Mouse (Mus musculus) gastrocnemius, postnatal 10 days (tissue): ENCODE data around the gene Plk5. TPM values are rescaled to one million over a fixed set of nuclear protein-coding genes. Genes with fewer than 3 reads are reported as not detected.

Source experiments
- DNase-seq: peaks from one replicate; pipeline ENCODE4 v3.0.0; 2021; ENCODE audit warnings: mixed read lengths
- total RNA-seq, 2 experiments: library from RNA; stranded (reverse); gene quantifications; 2 replicates each; pipeline ENCODE4 v1.2.3; 2021

The Plk5 gene
- total RNA-seq, 2 experiments from 2014 or later = not detected

DNA sequence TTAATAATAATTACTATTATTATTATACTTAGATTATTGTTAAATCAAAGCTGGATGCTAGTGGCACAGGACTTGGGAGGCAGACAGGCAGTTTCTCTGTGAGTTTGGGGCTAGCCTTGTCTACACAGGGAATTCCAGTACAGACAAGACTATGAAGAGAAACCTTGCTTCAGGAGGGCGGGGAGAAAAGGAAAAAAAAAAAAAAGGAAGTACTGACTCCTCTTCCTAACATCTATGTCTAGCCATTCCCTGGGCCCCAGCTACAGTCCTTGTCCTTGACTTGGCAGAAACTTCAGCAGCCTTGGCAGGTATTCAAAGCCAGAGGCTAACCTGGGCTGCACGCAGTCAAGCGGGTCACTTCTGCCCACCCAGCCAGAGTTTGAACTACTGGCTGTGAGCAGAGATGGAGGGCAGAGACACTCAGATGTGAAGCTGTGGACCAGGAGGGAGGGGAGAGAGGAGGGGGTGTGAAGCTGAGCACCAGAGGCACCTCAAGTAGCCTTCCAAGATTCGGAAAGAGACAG, 33.0 kb downstream of the Plk5 start:
- DNase-seq = no peak

DNA sequence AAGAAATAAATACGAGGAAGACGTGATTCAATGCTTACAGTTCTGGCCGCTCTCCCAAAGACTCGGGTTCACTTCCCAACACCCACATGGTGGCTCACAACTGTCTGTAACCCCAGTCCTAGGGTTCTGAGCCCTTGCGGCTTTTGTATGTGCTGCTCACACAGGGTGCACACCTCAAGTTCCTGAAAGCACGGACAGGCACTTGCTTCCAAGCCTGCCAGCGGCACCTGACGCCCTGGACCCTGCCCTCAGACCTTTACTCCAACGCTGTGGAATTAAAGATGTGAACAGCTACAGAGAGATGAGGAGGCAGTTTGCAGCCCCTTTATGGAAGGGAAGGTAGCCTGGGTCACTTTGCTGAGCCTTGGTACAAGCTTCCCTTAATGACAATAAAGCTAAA, 34.4 kb downstream of the Plk5 start:
- no peak for DNase-seq

DNA sequence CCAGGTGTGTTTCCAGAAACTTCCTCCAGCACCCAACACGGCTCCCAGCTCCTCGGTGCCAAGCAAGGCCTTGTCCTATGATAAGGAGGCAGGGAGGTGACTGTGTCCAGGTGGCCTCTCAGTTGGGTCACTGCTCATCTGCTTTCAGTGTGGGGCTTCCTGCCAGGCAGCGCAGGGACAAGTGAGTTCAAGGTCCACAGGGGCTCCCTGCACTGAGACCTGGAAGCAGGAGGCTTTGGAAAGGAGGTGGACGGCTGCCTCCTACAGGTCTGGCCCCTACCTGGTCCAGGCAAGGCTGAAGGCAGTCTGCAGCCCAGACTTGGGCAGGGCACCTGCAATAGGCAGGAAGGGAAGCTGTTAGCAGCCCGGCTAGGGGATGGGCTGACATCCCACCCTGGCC, 36.4 kb downstream of the Plk5 start:
- no peak for DNase-seq

DNA sequence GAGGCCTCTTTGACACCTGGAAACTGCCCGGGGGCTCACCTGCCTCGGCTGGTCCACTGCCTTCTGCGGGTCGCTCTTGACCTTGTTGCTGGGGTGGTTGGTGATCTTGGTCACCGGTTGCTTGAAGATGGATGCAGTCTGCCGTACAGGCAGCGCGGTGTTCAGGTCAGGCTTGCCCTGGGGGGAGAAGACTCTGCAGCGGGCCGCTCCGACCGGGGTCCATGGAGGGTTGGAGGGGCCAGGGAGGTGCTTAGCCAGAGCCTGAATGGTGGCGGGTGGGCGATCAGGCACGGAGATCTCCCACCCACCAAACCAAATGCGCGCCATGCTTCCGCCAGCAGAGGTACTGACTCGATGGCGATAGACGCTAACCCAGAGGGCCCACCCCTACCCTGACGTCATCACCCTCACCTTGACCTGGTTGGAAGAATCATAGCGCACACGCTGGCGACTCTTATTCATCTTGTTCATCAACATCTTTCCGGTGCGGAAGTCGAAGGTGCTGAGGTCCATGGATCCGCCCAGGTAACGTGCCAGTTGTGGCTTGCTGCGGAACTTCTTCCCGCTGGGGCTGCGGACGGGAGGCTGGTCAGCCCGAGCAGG, 38.9 kb downstream of the Plk5 start:
- DNase-seq = no peak

DNA sequence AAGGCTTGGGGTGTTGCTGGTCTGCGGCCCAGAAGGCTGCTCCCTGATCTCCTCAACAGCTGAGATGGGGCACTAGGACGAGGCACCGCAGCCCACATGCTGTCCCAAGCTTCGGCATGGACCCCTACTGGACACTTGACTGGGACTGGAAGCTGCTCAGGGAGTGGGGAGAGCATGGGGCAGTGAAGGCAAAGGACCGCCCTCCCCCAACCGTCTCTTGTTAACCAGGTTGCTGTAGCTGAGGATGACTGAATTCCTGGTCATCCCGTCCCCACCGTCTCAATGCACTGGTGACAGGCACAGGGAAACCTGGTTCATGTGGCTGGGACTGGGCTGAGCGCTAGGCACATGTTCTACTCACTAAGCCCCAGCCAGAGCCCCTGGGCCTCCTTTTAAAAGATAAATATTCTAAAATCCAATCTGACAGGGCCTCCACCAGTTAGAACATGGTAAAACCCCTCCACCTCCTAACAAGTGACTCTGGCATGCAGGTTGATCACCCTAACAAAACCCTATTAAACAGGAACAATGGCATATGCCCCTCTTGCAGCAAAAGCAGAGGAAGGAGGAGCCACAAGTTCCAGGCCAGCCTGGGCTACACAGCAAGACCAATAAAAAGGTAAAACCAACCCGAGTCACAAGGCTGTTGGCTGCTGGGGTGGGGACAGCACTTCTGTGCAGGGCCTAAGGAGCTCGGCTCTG, 40.7 kb downstream of the Plk5 start:
- no peak for DNase-seq

DNA sequence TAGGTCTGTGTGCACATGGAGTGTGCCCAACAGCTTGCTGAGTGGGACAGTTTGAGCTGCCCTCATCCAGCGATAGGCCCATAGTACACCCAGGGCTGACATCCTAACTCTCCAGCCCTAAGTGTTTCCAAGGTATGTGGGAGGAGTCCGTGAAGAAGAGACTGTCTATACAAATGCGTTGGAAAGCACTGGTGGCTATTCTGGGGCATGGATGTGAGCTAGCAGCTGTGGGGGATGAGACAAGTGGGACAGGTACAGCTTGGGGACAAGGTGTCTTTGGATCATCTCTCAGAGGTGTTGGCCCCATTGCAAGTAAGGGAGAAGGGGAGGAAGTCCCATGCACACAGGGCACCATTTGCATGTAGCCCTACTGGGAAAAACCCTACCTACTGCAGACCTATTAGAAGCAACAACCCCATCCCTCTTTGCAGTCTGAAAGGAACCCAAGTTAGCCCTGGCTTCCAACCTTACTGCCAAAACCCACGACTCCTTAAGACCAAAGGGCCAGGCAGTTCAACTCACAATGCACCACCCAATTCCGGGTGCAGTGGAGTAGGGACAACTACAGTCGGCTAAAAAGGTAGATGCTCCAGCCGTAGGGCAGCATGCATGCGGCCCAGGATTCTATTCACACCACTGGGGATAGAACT, 41.4 kb downstream of the Plk5 start:
- DNase-seq = no peak

DNA sequence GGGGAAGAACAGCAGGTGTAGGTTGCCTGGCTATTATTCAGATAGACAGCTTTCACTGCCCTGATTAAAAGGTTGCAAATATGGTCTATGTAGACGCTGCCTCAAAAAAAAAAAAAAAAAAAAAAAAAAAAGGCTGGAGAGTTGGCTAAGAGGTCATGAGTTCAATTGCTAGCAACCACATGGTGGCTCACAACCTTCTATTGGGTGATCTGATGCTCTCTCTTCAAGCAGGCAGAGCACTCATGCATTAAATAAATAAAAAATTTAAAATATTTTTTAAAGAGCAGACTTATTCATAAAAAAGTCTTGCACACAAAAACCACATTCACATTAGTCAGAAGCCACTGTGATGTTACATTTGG, 41.9 kb downstream of the Plk5 start:
- no peak for DNase-seq

DNA sequence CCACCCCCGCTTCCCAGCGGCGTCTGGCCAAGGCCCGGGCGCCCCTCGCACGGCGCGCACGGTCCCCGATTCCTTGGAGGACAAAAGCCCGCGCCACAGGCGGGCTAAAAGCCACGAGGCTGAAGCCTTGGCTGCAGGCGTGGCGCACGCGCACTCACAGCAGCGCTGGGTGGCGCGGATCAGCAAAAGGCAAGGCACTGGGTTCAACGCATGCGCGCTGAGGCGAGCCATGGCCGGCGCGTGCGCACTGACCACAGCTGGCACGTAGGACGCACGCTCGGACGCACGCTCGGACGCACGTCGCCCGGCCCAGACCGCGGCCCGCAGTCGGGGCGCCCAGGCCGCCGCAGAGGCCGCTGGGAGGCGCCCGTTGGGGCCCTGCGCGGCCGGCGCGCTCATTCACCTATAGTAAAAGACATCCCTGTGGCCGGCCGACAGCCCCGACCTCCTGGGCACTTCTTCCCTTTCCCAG, 42.5 kb downstream of the Plk5 start:
- DNase-seq = peak; percentile 99

DNA sequence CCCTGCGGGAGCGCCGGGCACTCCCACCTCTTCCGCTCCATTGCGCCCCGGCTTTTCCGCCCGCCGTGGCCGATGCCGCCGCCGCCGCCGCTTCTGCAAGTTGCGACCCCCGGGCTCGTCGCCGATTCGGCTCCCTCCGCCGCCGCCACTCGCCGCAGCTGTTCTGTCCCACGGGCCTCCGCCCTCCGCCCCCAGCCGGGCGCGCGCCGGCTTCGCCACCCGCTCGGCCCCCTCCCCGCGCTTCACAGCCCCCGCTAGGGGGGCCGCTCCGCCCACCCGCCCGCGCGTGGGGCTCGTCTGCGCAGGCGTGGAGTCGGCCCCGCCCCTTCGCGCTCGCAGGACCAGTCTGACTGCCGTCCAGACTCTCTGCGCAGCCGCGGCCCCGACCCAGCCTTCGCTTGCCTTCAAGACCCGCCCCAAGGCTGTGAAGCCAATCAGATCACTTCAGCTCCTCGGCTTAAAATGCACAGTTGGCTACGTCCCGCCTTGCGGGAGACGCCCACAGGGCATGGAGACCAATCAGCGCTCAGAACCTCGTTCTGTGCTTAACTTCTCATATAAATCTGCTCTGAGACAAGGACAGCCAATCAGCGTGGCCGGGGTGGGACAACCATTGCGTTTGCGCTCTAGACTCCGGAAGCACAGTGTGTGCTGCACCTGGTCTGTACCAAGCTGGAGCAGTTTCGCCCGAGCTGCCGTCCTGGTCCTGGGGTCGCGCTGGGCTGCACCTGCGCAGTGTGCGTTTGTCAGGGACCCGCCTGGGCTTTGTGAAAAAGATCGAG, 43.1 kb downstream of the Plk5 start, which contains the start of gene Mbd3:
TSS of gene Mbd3 (minus strand) at position 360 of the 782 bp plus-strand sequence.
- peak; percentile 99 for DNase-seq

DNA sequence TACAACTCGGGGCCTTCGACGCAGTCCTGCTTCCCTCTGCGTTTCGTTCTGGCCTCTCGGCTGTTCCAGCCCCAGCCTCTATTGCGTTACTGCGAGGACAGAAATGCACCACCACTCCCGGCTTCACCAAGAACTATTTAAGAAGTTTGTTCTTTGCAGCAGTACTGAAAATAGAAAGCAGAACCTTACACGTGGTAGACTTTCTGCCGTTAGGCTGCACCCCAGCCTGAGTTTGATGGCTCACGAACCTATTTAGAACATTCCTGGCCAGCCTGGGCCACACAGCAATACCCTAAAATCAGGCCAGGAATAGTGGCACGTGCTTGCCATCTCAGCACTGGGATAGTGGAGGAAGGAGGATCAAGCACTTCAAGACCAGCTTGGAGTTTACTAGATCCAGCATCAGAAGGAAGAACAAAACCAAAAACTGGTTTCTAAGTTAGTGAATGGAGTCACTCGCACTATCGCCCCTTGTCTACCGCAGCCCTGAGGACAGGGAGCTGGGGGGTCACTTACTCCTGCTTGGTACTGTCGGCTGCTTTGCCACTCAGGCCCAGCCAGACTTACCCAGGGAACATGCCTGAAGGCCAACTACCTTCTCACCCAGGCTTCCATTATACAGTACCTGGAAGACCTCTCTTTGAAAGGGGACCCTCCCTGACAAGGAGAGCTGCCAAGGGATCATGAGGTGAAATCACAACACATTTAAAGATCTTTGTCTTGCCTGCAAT, 43.9 kb downstream of the Plk5 start:
- no peak for DNase-seq

DNA sequence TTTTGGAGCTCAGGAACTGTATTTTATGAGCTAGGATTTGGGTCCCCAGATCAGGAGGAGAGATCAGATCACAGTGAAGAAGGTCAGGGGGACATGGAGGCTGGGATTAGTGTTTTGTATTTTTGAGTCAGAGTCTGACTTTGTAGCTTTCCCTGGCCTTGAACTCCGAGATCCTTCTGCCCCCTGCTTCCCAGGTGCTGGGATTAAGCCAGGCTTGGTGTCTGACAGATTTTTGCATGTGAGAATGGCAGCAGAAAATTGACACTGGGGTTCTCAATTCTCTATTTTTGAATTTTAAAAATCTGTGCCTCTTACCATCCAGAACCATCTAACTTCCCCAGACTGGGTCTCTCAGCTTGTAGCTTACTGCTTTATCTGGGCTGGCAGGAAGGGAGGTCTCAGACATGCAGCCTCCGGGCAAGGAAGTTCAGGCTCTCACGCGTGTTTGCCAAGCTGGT, 44.5 kb downstream of the Plk5 start:
- no peak for DNase-seq

DNA sequence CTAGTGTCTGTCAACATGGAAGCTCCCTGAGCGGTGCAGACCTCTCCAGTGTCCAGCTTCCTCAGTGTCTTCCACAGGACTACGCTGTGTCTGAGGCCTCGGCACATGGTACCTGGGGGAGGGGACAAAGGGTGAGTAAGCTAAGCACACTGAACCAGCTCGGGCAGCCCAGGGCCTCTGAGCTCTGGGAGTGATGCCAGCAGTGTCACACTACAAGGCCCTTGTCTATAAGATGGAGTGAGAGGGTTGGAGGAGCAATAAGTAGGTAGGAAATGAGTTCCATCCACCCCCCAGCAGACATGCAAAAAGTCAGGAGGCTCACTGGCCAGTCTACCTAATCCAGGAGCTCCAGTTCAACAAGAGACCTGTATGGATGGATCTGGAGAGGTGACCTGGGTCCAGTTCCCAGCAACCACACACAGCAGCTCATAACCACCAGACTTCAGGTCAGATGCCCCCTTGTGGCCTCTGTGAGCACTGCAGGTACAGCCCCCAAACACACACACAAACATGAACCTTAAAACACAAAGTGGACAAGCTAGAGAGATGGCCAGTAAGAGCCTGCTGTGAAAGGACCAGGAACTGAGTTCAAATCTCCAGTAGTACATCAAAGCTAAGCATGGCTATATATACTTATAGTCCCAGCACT, 46.9 kb downstream of the Plk5 start:
- DNase-seq = no peak

DNA sequence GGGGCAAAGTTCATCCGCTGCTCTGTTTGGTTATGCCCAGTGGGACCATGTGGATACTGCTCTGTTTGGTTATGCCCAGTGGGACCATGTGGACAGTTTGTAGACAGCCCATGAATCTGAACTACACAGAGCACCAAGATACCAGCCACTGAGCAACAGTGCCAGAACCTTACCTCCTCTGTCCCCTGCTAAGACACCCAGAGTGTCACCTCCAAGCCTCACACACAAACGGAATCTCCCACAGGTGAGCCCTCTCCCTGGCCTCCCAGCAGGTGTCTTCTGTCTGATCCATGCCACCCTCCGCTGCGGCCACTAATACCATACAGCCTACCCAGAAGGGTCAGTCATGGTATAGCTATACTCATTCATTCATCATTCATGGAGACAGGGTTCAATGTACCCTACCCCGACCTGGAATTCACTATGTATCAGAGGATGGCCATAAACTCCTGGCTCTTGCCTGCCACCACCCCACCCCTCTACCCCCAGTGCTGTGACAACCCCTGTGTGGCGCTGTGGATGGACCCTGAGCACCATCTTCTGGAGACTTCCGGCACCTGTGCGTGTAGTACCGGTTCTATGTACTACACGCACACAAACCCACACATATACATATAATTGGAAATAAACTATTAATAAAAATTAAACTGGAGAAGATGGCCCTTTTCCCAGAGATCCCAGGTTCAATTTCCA, 49.4 kb downstream of the Plk5 start:
- DNase-seq = no peak

DNA sequence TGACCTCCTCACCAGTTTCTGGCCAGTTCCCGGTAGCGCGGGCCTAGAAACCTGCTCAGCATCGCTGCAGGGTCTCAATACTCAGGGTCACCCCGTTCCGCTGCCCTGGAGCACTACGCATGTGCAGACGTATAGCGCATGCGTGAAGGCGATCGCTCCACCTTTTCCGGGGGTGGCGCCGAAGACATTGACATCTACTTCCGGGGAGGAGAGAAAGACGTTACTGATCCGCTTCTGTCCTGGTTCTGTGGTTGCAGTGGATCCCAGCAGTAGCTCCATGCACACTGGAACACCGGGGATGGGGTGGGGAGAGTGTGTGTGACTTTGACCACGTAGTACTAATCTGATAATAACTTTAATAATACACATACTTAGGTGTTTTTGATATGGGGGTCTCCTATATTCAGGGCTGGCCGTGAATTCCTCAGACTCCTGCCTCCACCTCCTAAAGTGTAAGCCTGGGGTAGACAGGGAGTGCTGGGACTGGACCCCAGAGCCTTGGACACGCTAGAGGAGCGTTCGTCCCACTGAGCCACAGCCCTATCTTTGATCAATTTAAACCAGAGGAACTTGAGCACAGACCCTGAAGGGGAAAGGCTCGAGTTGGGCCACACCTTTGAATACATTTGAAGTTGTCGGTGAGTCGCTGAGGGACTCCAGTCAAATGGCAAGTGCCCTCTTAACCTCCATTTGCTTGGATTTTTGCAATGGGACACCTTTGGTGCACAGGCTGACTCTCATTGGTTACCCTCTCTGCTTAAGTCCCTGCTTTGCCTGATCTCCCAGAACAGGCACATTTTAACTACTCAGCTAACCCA, 50.6 kb downstream of the Plk5 start, which contains the start of gene Uqcr11:
TSS of gene Uqcr11 (minus strand) at position 147 of the 818 bp plus-strand sequence.
- DNase-seq = peak; percentile 88

DNA sequence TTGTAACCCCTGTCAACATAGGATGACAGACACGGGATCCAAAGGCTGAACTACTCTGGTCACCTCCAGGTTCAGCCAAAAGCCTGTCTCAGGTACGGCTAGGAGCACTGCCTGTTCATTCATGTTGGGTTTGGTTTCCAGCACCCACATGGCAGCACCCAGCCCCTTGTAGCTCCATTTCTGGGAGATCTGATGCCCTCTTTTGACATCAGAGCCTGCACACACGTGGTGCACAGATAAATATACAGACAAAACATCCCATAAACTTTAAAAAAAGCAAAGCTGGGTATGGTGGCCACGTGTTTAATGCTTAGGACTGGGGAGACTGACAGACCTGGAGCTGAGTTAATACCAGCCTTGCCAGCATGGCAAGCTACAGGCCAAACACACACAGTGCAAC, 51.7 kb downstream of the Plk5 start:
- no peak for DNase-seq

DNA sequence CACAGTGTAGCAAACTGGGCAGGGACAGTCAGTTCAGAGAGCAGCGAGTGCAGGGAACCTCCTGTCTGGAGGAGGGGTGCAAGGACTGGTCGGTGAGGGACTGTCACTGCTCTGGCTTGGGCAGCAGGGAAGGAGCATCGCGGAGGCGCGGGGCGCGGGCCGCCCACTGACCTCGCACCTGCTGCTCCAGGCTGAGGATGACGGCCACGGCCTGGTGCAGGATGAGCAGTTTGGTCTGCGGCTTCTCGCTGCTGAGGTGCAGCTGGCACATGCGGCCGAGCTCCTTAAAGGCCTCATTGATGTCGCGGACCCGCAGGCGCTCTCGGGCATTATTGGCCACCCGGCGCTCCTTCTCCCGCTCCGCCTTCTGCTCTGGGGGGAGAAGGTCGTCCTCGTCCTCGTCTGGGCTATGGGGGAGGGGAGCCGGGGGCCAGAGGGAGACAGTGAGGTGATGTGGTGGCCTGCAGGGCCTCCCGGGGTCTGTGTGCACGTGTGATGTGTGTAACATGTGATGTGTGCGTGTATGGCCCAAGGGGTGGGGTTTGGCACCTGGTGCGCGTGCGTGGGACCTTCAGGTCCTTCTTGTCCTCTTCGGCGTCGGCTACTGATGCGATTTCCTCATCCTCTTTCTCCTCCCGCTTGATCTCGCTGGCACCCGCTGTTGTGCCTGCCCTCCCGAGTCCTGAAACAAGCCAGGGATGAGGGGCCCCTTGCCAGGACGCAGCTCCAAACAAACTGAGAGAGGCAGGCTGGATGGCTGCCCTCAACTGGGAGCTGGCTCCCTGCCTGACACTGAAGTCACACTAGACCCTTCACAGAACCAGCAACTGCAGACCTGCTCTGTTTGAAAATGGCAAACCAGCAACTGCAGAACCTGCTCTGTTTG, 56.6 kb downstream of the Plk5 start:
- peak; percentile 59 for DNase-seq
